Mouse (Mus musculus): Measurements from ENCODE around the gene Cacna1c. TPM values are rescaled to one million over a fixed set of nuclear protein-coding genes. Genes with fewer than 3 reads are reported as not detected.
A peak's percentile ranks its signal among the peaks of the same experiment; 100 is the strongest.

Cacna1c gene
- polyA plus RNA-seq, 1 experiment from 2014 or later = 7.1 TPM

DNA sequence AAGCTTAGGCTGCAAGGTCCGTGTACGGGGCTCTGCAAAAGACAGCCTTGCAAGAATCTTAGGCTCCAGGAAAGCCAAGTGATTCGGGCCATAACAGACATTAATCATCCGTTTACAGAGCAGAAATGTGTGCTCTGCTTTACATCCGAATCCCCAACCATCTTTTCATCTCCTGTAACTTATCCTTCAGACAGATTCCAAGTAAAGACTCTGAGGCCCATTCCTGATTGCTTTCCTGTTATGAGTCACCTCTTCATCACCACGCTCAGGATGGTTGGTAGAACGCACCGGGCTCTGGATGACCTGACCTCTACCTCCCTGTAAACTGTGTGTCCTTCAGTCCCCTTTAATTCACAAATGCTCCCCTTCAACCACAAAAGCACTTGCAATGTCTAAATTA is 175.0 kb downstream of the Cacna1c start:
- no peak overlapping the region for H3K27ac ChIP-seq (replicated peaks; ENCODE audit: low read depth, low read length)
- no peaks in the 10 kb centered on the region for H3K36me3 ChIP-seq (ENCODE audit: control insufficient read depth, insufficient read depth, low read length)
- no peak overlapping the region for H3K4me3 ChIP-seq (replicated peaks; ENCODE audit: low read depth, low read length)
- H3K9ac ChIP-seq (replicated peaks; ENCODE audit: low read length) = no peak overlapping the region
- H3K4me2 ChIP-seq (ENCODE audit: low read length) = no peak overlapping the region
- H3K9me3 ChIP-seq (ENCODE audit: control insufficient read depth, low read length) = no peaks in the 10 kb centered on the region
- DNase-seq = no peak
- WGBS = 94% methylated on average over 8 of the region's 8 CpGs
- ATAC-seq (ENCODE audit: low FRiP score, low TSS enrichment) = no peak
- no peaks in the 10 kb centered on the region for H3K27me3 ChIP-seq (ENCODE audit: control insufficient read depth, insufficient read depth, low read length)
- H3K4me1 ChIP-seq (ENCODE audit: control insufficient read depth, insufficient read depth, low read length) = peaks cover 10% of the 10 kb centered on the region; the same call in 1 of the 2 replicates

DNA sequence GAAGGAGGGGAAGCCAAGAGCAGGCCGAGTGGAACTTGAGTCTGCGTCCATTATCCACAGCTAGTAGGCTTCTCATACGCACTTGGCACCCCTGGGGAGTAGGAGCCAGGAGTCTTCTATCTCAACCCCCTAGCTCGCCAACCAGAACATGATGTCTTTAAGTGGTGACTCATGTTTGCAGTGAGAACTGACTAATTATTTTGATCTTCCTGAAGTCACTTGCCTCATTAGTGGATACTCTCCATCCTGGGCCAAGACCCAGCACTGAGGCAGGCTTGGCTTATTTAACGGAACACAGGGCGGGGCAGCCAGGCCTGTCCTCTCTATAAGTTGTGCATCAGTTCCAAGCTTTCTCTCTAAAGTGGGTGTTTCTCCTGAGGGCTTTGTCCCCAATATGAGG is 177.3 kb downstream of the Cacna1c start:
- H3K4me3 ChIP-seq (replicated peaks; ENCODE audit: low read depth, low read length) = no peak overlapping the region
- peaks cover 10% of the 10 kb centered on the region; the same call in 1 of the 2 replicates for H3K4me1 ChIP-seq (ENCODE audit: control insufficient read depth, insufficient read depth, low read length)
- WGBS = 90% methylated on average over 6 of the region's 6 CpGs
- no peak overlapping the region for H3K27ac ChIP-seq (replicated peaks; ENCODE audit: low read depth, low read length)
- DNase-seq (no peak), ATAC-seq (ENCODE audit: low FRiP score, low TSS enrichment) (no peak)
- H3K9ac ChIP-seq (replicated peaks; ENCODE audit: low read length) = no peak overlapping the region
- H3K9me3 ChIP-seq (ENCODE audit: control insufficient read depth, low read length) = no peaks in the 10 kb centered on the region
- H3K36me3 ChIP-seq (ENCODE audit: control insufficient read depth, insufficient read depth, low read length) = no peaks in the 10 kb centered on the region
- no peak overlapping the region for H3K4me2 ChIP-seq (ENCODE audit: low read length)
- H3K27me3 ChIP-seq (ENCODE audit: control insufficient read depth, insufficient read depth, low read length) = no peaks in the 10 kb centered on the region

DNA sequence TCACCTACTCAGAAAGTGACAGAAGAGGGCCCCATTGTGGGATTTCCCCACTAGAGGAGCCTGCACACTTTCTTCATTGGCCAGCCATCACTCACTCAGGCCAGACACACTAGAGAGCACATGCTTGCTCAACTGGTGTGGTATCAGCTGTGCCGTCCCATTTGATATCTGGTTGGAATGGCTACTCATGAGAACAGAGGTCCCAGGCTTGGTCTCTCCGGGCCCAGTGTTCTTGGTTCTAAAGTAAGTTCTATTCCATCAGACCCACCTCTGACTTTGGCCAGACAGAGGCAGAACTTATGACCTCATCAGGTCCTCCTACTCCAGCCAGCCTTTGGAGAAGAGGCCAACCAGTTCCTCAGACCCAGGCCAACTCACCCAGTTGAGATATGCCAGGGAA is 178.0 kb downstream of the Cacna1c start:
- H3K27me3 ChIP-seq (ENCODE audit: control insufficient read depth, insufficient read depth, low read length) = no peaks in the 10 kb centered on the region
- H3K27ac ChIP-seq (replicated peaks; ENCODE audit: low read depth, low read length) = no peak overlapping the region
- no peak for DNase-seq
- H3K4me3 ChIP-seq (replicated peaks; ENCODE audit: low read depth, low read length) = no peak overlapping the region
- H3K4me1 ChIP-seq (ENCODE audit: control insufficient read depth, insufficient read depth, low read length) = peaks cover 10% of the 10 kb centered on the region; the same call in 1 of the 2 replicates
- no peak overlapping the region for H3K4me2 ChIP-seq (ENCODE audit: low read length)
- no peaks in the 10 kb centered on the region for H3K9me3 ChIP-seq (ENCODE audit: control insufficient read depth, low read length)
- WGBS = 91% methylated on average over 2 of the region's 2 CpGs
- H3K36me3 ChIP-seq (ENCODE audit: control insufficient read depth, insufficient read depth, low read length) = no peaks in the 10 kb centered on the region
- ATAC-seq (ENCODE audit: low FRiP score, low TSS enrichment) = no peak
- H3K9ac ChIP-seq (replicated peaks; ENCODE audit: low read length) = no peak overlapping the region

DNA sequence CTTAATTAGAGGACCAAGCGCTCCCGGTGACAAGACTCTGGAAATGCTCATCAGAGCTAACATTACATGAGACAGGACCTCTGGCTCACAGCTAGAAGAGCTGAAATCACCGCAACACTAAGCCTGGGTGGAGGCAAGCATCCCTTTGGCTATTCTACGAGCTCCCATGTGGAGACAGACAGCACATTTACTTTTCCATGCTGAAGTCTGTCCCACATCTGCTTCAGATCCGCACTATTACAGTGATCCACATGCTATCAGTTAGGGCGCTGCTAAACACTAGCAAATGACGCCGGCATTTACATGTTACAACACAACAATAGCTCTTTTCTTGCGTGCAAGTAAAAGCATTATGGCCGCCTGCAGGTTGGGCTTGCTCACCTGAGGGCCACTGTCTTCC is 178.7 kb downstream of the Cacna1c start:
- Histone ChIP-seq H3K27ac (replicated peaks; ENCODE audit: low read depth, low read length) (no peak overlapping the region), H3K9me3 (ENCODE audit: control insufficient read depth, low read length) (no peaks in the 10 kb centered on the region), H3K9ac (replicated peaks; ENCODE audit: low read length) (no peak overlapping the region), H3K36me3 (ENCODE audit: control insufficient read depth, insufficient read depth, low read length) (no peaks in the 10 kb centered on the region), H3K4me3 (replicated peaks; ENCODE audit: low read depth, low read length) (no peak overlapping the region), H3K4me2 (ENCODE audit: low read length) (no peak overlapping the region), H3K27me3 (ENCODE audit: control insufficient read depth, insufficient read depth, low read length) (no peaks in the 10 kb centered on the region), H3K4me1 (ENCODE audit: control insufficient read depth, insufficient read depth, low read length) (peaks cover 10% of the 10 kb centered on the region; the same call in 1 of the 2 replicates)
- WGBS = 85% methylated on average over 10 of the region's 10 CpGs
- DNase-seq = peak; percentile 17
- ATAC-seq (ENCODE audit: low FRiP score, low TSS enrichment) = no peak

DNA sequence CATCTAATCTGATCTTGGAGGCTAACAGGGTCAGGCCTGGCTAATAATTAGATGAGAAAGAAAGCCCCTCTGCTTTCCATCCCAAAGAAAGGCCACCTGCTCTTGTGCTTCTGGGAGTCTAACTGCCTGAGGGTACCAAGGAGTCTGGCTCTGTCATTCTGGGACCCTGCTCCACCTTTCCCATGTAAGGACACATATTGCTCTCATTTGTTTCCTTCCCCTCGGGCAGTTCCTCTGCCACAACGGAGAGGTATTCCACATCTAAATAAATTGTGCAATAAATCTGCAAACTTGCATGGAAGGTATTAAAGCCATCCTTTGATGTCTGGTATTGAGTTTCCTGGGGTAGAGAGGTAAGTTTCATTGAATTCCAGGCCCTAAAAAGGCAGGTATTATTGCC is 180.9 kb downstream of the Cacna1c start:
- no peak overlapping the region for H3K27ac ChIP-seq (replicated peaks; ENCODE audit: low read depth, low read length)
- H3K27me3 ChIP-seq (ENCODE audit: control insufficient read depth, insufficient read depth, low read length) = no peaks in the 10 kb centered on the region
- peaks cover 10% of the 10 kb centered on the region; the same call in 1 of the 2 replicates for H3K4me1 ChIP-seq (ENCODE audit: control insufficient read depth, insufficient read depth, low read length)
- no peak for DNase-seq
- no peaks in the 10 kb centered on the region for H3K36me3 ChIP-seq (ENCODE audit: control insufficient read depth, insufficient read depth, low read length)
- no peak overlapping the region for H3K4me3 ChIP-seq (replicated peaks; ENCODE audit: low read depth, low read length)
- WGBS = 64% methylated on average over 2 of the region's 2 CpGs
- no peak overlapping the region for H3K9ac ChIP-seq (replicated peaks; ENCODE audit: low read length)
- no peaks in the 10 kb centered on the region; the same call in 1 of the 2 replicates for H3K9me3 ChIP-seq (ENCODE audit: control insufficient read depth, low read length)
- no peak overlapping the region for H3K4me2 ChIP-seq (ENCODE audit: low read length)
- no peak for ATAC-seq (ENCODE audit: low FRiP score, low TSS enrichment)

DNA sequence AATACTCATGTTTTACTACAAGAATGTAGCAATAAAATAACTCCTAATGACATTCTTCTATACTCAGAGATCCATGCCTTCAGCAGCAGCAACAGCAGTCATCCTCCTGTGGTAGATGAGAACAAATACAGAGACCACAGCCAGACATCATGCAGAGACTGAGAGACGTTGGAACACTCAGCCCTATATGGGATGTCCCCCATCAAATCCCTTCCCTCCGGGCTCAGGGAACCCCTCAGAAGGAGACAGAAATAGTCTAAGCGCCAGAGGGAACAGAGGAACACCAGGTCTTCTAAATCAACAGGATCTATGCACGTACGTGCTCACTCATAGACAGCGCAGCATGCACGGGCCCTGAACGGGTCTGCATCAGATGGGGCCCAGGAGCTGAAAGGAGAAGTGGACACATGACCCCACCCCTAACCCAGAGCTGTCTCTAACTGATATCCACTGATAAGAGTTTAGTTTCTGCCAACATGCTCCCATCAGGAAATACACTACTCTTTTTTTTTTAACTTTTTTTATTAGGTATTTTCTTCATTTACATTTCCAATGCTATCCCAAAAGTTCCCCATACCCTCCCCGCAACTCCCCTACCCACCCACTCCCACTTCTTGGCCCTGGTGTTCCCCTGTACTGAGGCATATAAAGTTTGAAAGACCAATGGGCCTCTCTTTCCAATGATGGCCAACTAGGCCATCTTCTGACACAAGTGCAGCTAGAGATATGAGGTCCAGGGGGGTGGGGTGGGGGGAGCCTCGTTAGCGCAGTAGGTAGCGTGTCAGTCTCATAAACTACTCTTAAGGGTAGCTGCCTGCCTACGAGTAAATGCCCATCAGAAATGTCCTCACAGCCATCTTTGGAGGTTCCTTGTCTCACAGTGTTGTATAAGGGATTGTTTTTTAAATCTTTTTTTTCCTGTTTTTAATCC is 182.8 kb downstream of the Cacna1c start:
- H3K27ac ChIP-seq (replicated peaks; ENCODE audit: low read depth, low read length) = no peak overlapping the region
- no peak overlapping the region for H3K4me2 ChIP-seq (ENCODE audit: low read length)
- H3K4me1 ChIP-seq (ENCODE audit: control insufficient read depth, insufficient read depth, low read length) = peaks cover 10% of the 10 kb centered on the region; the same call in 1 of the 2 replicates
- 91% methylated on average over 13 of the region's 13 CpGs for WGBS
- no peak overlapping the region for H3K4me3 ChIP-seq (replicated peaks; ENCODE audit: low read depth, low read length)
- no peaks in the 10 kb centered on the region; the same call in 1 of the 2 replicates for H3K9me3 ChIP-seq (ENCODE audit: control insufficient read depth, low read length)
- DNase-seq (no peak), ATAC-seq (ENCODE audit: low FRiP score, low TSS enrichment) (no peak)
- H3K27me3 ChIP-seq (ENCODE audit: control insufficient read depth, insufficient read depth, low read length) = no peaks in the 10 kb centered on the region
- H3K36me3 ChIP-seq (ENCODE audit: control insufficient read depth, insufficient read depth, low read length) = no peaks in the 10 kb centered on the region
- no peak overlapping the region for H3K9ac ChIP-seq (replicated peaks; ENCODE audit: low read length)

DNA sequence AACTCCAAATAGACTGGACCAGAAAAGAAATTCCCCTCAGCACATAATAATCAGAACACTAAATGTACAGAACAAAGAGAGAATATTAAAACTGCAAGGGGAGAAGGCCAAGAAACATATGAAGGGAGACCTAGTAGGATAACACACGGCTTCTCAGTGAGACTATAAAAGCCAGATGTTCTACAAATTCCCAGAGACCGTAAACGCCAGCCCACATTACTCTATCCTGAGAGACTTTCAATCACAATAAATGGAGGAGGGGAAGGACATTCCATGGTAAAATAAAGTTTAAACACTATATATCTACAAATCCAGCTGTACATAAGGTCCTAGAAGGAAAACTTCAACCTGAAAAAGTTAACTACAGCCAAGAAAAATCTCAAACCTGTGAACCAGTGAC is 185.3 kb downstream of the Cacna1c start:
- no peak overlapping the region for H3K4me2 ChIP-seq (ENCODE audit: low read length)
- H3K27ac ChIP-seq (replicated peaks; ENCODE audit: low read depth, low read length) = no peak overlapping the region
- H3K9me3 ChIP-seq (ENCODE audit: control insufficient read depth, low read length) = no peaks in the 10 kb centered on the region; the same call in 1 of the 2 replicates
- WGBS = 91% methylated on average over 3 of the region's 3 CpGs
- H3K4me1 ChIP-seq (ENCODE audit: control insufficient read depth, insufficient read depth, low read length) = no peaks in the 10 kb centered on the region
- no peak overlapping the region for H3K4me3 ChIP-seq (replicated peaks; ENCODE audit: low read depth, low read length)
- no peak overlapping the region for H3K9ac ChIP-seq (replicated peaks; ENCODE audit: low read length)
- no peaks in the 10 kb centered on the region for H3K27me3 ChIP-seq (ENCODE audit: control insufficient read depth, insufficient read depth, low read length)
- ATAC-seq (ENCODE audit: low FRiP score, low TSS enrichment) (no peak), DNase-seq (no peak)
- no peaks in the 10 kb centered on the region for H3K36me3 ChIP-seq (ENCODE audit: control insufficient read depth, insufficient read depth, low read length)

DNA sequence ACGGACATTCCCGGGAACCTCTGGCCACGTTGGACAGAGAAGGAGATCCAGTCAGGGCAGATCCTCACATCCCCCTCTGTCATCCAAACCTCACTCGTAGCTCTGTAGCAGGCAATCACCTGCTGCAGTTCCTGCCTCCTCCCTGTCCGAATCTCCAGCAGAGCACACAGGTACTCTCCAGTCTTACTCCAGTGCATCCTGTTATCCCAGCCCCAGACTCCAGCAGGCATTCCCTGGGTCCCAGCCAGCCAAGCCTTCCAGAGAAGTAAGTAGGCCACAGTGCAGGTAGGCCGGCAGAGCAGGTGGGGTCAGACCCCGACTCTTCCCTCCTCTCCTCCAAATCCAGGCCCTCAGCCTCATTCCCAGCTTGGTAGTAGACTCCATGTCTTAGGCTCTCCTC is 186.7 kb downstream of the Cacna1c start:
- Histone ChIP-seq H3K4me2 (ENCODE audit: low read length) (no peak overlapping the region), H3K36me3 (ENCODE audit: control insufficient read depth, insufficient read depth, low read length) (no peaks in the 10 kb centered on the region), H3K27ac (replicated peaks; ENCODE audit: low read depth, low read length) (no peak overlapping the region), H3K9me3 (ENCODE audit: control insufficient read depth, low read length) (no peaks in the 10 kb centered on the region; the same call in 1 of the 2 replicates), H3K27me3 (ENCODE audit: control insufficient read depth, insufficient read depth, low read length) (no peaks in the 10 kb centered on the region), H3K4me3 (replicated peaks; ENCODE audit: low read depth, low read length) (no peak overlapping the region), H3K9ac (replicated peaks; ENCODE audit: low read length) (no peak overlapping the region), H3K4me1 (ENCODE audit: control insufficient read depth, insufficient read depth, low read length) (no peaks in the 10 kb centered on the region)
- no peak for DNase-seq
- WGBS = 87% methylated on average over 7 of the region's 7 CpGs
- no peak for ATAC-seq (ENCODE audit: low FRiP score, low TSS enrichment)

All from midbrain, embryonic 14.5 days (tissue).